12 mouse cellular contexts compared by ENCODE assay signal in genomic region chr9:43453953-43454582, GRCm38 (mm10).
DNase-seq lines count a peak whose midpoint lies in the region; ATAC-seq and TF ChIP-seq lines count a peak whose summit lies in the region.
"Had no signal": no experiment of that assay in that cellular context is flagged by ENCODE, and none has a peak within 500 bp of the region (broad histone marks: within the 10 kb centered on the region; RNA-seq: fewer than 3 reads in every experiment).

No protein-coding gene starts in this region.

- no peak for TF ChIP-seq EP300 in liver, postnatal 0 days (IDR thresholded peaks at IDR 0.05; ENCODE audit: low read depth)

- H3K36me3 ChIP-seq in liver, postnatal 0 days (replicated peaks; ENCODE audit: insufficient read depth, low read length) = no peaks in the 10 kb centered on the region
- H3K36me3 ChIP-seq in liver, embryonic 12.5 days = no peaks in the 10 kb centered on the region
- no peaks in the 10 kb centered on the region for H3K36me3 ChIP-seq in embryonic facial prominence, embryonic 12.5 days
- H3K36me3 ChIP-seq in kidney, adult 2 months (ENCODE audit: control insufficient read depth, insufficient read depth, low read length) = no peaks in the 10 kb centered on the region
- no peaks in the 10 kb centered on the region for H3K36me3 ChIP-seq in neural tube, embryonic 14.5 days (ENCODE audit: control insufficient read depth, insufficient read depth, low read length)
- H3K36me3 ChIP-seq: G1E had no signal

- no peak overlapping the region for H3K9ac ChIP-seq in liver, postnatal 0 days (replicated peaks)
- H3K9ac ChIP-seq in liver, embryonic 12.5 days = no peak overlapping the region
- H3K9ac ChIP-seq in embryonic facial prominence, embryonic 12.5 days = no peak overlapping the region
- H3K9ac ChIP-seq in neural tube, embryonic 14.5 days (replicated peaks; ENCODE audit: low read depth, low read length) = no peak overlapping the region
- H3K9ac ChIP-seq: liver, embryonic 14.5 days had no signal

- peaks cover 6% of the 10 kb centered on the region; the same call in 1 of the 2 replicates for H3K27me3 ChIP-seq in liver, postnatal 0 days (ENCODE audit: insufficient read depth, low read length)
- H3K27me3 ChIP-seq in liver, embryonic 12.5 days (replicated peaks) = peaks cover 53% of the 10 kb centered on the region
- peaks cover 45% of the 10 kb centered on the region for H3K27me3 ChIP-seq in embryonic facial prominence, embryonic 12.5 days
- no peaks in the 10 kb centered on the region for H3K27me3 ChIP-seq in kidney, adult 2 months (replicated peaks; ENCODE audit: control insufficient read depth, insufficient read depth, low read length)
- no peaks in the 10 kb centered on the region for H3K27me3 ChIP-seq in neural tube, embryonic 14.5 days (ENCODE audit: control insufficient read depth, insufficient read depth, low read length)

- no peaks in the 10 kb centered on the region for H3K4me1 ChIP-seq in liver, postnatal 0 days (ENCODE audit: insufficient read depth)
- H3K4me1 ChIP-seq in liver, embryonic 12.5 days = no peaks in the 10 kb centered on the region
- H3K4me1 ChIP-seq in embryonic facial prominence, embryonic 12.5 days = 0 out of 2 replicates have a peak, but pooled peaks cover 5% of the 10 kb centered on the region
- peaks cover 4% of the 10 kb centered on the region; the same call in 1 of the 2 replicates for H3K4me1 ChIP-seq in kidney, adult 2 months (ENCODE audit: control insufficient read depth, insufficient read depth, low read length)
- peaks cover 10% of the 10 kb centered on the region for H3K4me1 ChIP-seq in neural tube, embryonic 14.5 days (ENCODE audit: control insufficient read depth, insufficient read depth, low read length)
- H3K4me1 ChIP-seq: megakaryocyte, embryonic 14.5 days had no signal

- no peak overlapping the region for H3K27ac ChIP-seq in liver, postnatal 0 days (ENCODE audit: low read depth)
- H3K27ac ChIP-seq in liver, embryonic 12.5 days = no peak overlapping the region
- H3K27ac ChIP-seq in embryonic facial prominence, embryonic 12.5 days = no peak overlapping the region
- no peak overlapping the region for H3K27ac ChIP-seq in kidney, adult 2 months (ENCODE audit: insufficient read depth, low read depth, low read length)
- H3K27ac ChIP-seq in neural tube, embryonic 14.5 days (ENCODE audit: low read depth, low read length) = no peak overlapping the region
- H3K27ac ChIP-seq: liver, embryonic 14.5 days had no signal

- TF ChIP-seq CTCF in liver, postnatal 0 days (IDR thresholded peaks at IDR 0.05; ENCODE audit: low read depth) = no peak
- no peak for TF ChIP-seq CTCF in kidney, adult 2 months (conservative IDR thresholded peaks at IDR 0.05; ENCODE audit: insufficient read depth, insufficient read length, low read depth, low read length)

- no peak for DNase-seq in liver, postnatal 0 days
- peak; percentile 43 for DNase-seq in kidney, adult 2 months
- no peak for DNase-seq in thymus, postnatal 14 days
- DNase-seq in cerebellum, postnatal 4 days (ENCODE audit: low spot score in 2 of 2) = no peak
- DNase-seq: adrenal gland, adult 8-10 months; cerebellum, adult 2 months had no signal

- H3K9me3 ChIP-seq in liver, postnatal 0 days (ENCODE audit: low read length) = no peaks in the 10 kb centered on the region
- H3K9me3 ChIP-seq in liver, embryonic 12.5 days (replicated peaks) = no peaks in the 10 kb centered on the region
- H3K9me3 ChIP-seq in embryonic facial prominence, embryonic 12.5 days = no peaks in the 10 kb centered on the region
- no peaks in the 10 kb centered on the region for H3K9me3 ChIP-seq in neural tube, embryonic 14.5 days (ENCODE audit: control insufficient read depth, low read length)
- H3K9me3 ChIP-seq: megakaryocyte, embryonic 14.5 days had no signal

- no peak for ATAC-seq in liver, postnatal 0 days
- no peak for ATAC-seq in liver, embryonic 12.5 days
- ATAC-seq in embryonic facial prominence, embryonic 12.5 days (ENCODE audit: insufficient number of reproducible peaks, insufficient read depth, low FRiP score, low TSS enrichment) = no peak
- ATAC-seq in neural tube, embryonic 14.5 days (ENCODE audit: low read depth) = no peak

- H3K4me2 ChIP-seq in liver, postnatal 0 days (ENCODE audit: low read depth, low read length) = 0 out of 2 replicates have a peak overlapping the region, but pooled peaks have one; percentile 19
- no peak overlapping the region for H3K4me2 ChIP-seq in liver, embryonic 12.5 days
- peak overlapping the region; percentile 23 for H3K4me2 ChIP-seq in embryonic facial prominence, embryonic 12.5 days (replicated peaks)
- peak overlapping the region; percentile 12; the same call in 1 of the 2 replicates for H3K4me2 ChIP-seq in neural tube, embryonic 14.5 days (ENCODE audit: low read depth, low read length)

- no peak overlapping the region for H3K4me3 ChIP-seq in liver, postnatal 0 days (ENCODE audit: low read depth, low read length)
- H3K4me3 ChIP-seq in liver, embryonic 12.5 days = no peak overlapping the region
- H3K4me3 ChIP-seq in embryonic facial prominence, embryonic 12.5 days = no peak overlapping the region
- no peak overlapping the region for H3K4me3 ChIP-seq in kidney, adult 2 months (ENCODE audit: insufficient read depth, low read depth, low read length)
- H3K4me3 ChIP-seq in neural tube, embryonic 14.5 days (ENCODE audit: low read depth, low read length) = no peak overlapping the region
- H3K4me3 ChIP-seq: megakaryocyte, embryonic 14.5 days had no signal

- 7% methylated on average over 14 of the region's 14 CpGs for WGBS in liver, postnatal 0 days (ENCODE audit: insufficient replicate concordance)
- 5% methylated on average over 14 of the region's 14 CpGs for WGBS in liver, embryonic 12.5 days (ENCODE audit: insufficient replicate concordance)
- WGBS in embryonic facial prominence, embryonic 12.5 days = 3% methylated on average over 14 of the region's 14 CpGs
- 7% methylated on average over 14 of the region's 14 CpGs for WGBS in kidney, adult 2 months
- WGBS in neural tube, embryonic 14.5 days = 3% methylated on average over 14 of the region's 14 CpGs

- TF ChIP-seq POLR2A in kidney, adult 2 months (IDR thresholded peaks at IDR 0.05; ENCODE audit: low read depth, low read length) = no peak
